17 mouse cellular contexts compared by ENCODE assay signal in genomic region chr15:97890017-97890416, GRCm38 (mm10). TPM values are rescaled to one million over a fixed set of nuclear protein-coding genes. Genes with fewer than 3 reads are reported as not detected.
DNase-seq lines count a peak whose midpoint lies in the region; ATAC-seq and TF ChIP-seq lines count a peak whose summit lies in the region.
"Had no signal": no experiment of that assay in that cellular context is flagged by ENCODE, and none has a peak within 500 bp of the region (broad histone marks: within the 10 kb centered on the region; RNA-seq: fewer than 3 reads in every experiment).

No protein-coding gene starts in this region.

- ATAC-seq in megakaryocyte-erythroid progenitor cell, adult 5-6 weeks (replicated peaks; ENCODE audit: low FRiP score, low TSS enrichment, poor library complexity, severe bottlenecking), result 0 out of 2 replicates have a peak, but pooled peaks have one; percentile 35
- no peak for ATAC-seq in midbrain, embryonic 13.5 days

- no peak overlapping the region for H3K27ac ChIP-seq in kidney, adult 2 months (ENCODE audit: insufficient read depth, low read depth, low read length)
- no peak overlapping the region for H3K27ac ChIP-seq in midbrain, embryonic 13.5 days
- H3K27ac ChIP-seq: hindbrain, embryonic 13.5 days; limb, embryonic 12.5 days; neural tube, embryonic 15.5 days had no signal

- peak; percentile 33 for DNase-seq in adrenal gland, postnatal 10 days
- DNase-seq in adrenal gland, postnatal 25 days, result no peak
- DNase-seq in kidney, adult 2 months, result peak; percentile 83
- no peak for DNase-seq in kidney, adult 18-20 months
- peak; percentile 68 for DNase-seq in brain, adult 2 months (ENCODE audit: low read depth, low spot score)
- DNase-seq in T-cell, adult 2 months (ENCODE audit: low spot score), result no peak
- DNase-seq: cerebellum, postnatal 25 days; gastrocnemius, postnatal 14 days; lung, adult 2 months; midbrain, embryonic 14.5 days; right cerebral cortex, postnatal 4 days had no signal

- H3K4me2 ChIP-seq in midbrain, embryonic 13.5 days (replicated peaks), result no peak overlapping the region
- H3K4me2 ChIP-seq: hindbrain, embryonic 13.5 days; limb, embryonic 12.5 days; neural tube, embryonic 15.5 days had no signal

- no peaks in the 10 kb centered on the region for H3K9me3 ChIP-seq in midbrain, embryonic 13.5 days
- H3K9me3 ChIP-seq: G1E; hindbrain, embryonic 13.5 days; limb, embryonic 12.5 days; neural tube, embryonic 15.5 days had no signal

- WGBS in kidney, adult 2 months, result 24% methylated on average over 11 of the region's 11 CpGs
- 57% methylated on average over 11 of the region's 11 CpGs for WGBS in midbrain, embryonic 13.5 days

- no peak for TF ChIP-seq CTCF in kidney, adult 2 months (conservative IDR thresholded peaks at IDR 0.05; ENCODE audit: insufficient read depth, insufficient read length, low read depth, low read length)

- H3K9ac ChIP-seq in midbrain, embryonic 13.5 days (replicated peaks), result no peak overlapping the region
- H3K9ac ChIP-seq: hindbrain, embryonic 13.5 days; limb, embryonic 12.5 days; neural tube, embryonic 15.5 days had no signal

- no peak overlapping the region for H3K4me3 ChIP-seq in kidney, adult 2 months (ENCODE audit: insufficient read depth, low read depth, low read length)
- no peak overlapping the region for H3K4me3 ChIP-seq in midbrain, embryonic 13.5 days (replicated peaks)
- H3K4me3 ChIP-seq: hindbrain, embryonic 13.5 days; limb, embryonic 12.5 days; neural tube, embryonic 15.5 days had no signal

- H3K4me1 ChIP-seq in kidney, adult 2 months (ENCODE audit: control insufficient read depth, insufficient read depth, low read length), result peaks cover 42% of the 10 kb centered on the region
- H3K4me1 ChIP-seq in midbrain, embryonic 13.5 days (replicated peaks), result no peaks in the 10 kb centered on the region
- H3K4me1 ChIP-seq: hindbrain, embryonic 13.5 days; limb, embryonic 12.5 days had no signal

- TF ChIP-seq POLR2A in kidney, adult 2 months (IDR thresholded peaks at IDR 0.05; ENCODE audit: low read depth, low read length), result no peak

- H3K36me3 ChIP-seq in kidney, adult 2 months (ENCODE audit: control insufficient read depth, insufficient read depth, low read length), result no peaks in the 10 kb centered on the region; the same call in 1 of the 2 replicates
- no peaks in the 10 kb centered on the region for H3K36me3 ChIP-seq in midbrain, embryonic 13.5 days
- H3K36me3 ChIP-seq: G1E; hindbrain, embryonic 13.5 days; limb, embryonic 12.5 days; neural tube, embryonic 15.5 days had no signal

- no peaks in the 10 kb centered on the region for H3K27me3 ChIP-seq in kidney, adult 2 months (replicated peaks; ENCODE audit: control insufficient read depth, insufficient read depth, low read length)
- H3K27me3 ChIP-seq in midbrain, embryonic 13.5 days, result no peaks in the 10 kb centered on the region
- H3K27me3 ChIP-seq: hindbrain, embryonic 13.5 days; limb, embryonic 12.5 days; neural tube, embryonic 15.5 days had no signal

RNA-seq across cellular contexts. Expression of gene Vdr, which starts 20.4 kb away (rescaled TPM):
- 1 to 10 TPM; 5.3 to 5.4 TPM for total RNA-seq in adrenal gland, postnatal 10 days (2021)
- 6.0 and 8.0 TPM in 2 replicates for total RNA-seq in adrenal gland, postnatal 25 days (2021)
- polyA plus RNA-seq in kidney, adult 2 months (2012; rRNA removed), result 96.6 and 114 TPM in 2 replicates
- 1.5 TPM in 1 of 2 replicates, not detected in the other for total RNA-seq in megakaryocyte-erythroid progenitor cell, adult 5-6 weeks (2014; fragmentation: Nextera tagmentation)
- total RNA-seq in megakaryocyte-erythroid progenitor cell, adult 5-6 weeks (2017), result 0.85 and 0.88 TPM in 2 replicates
- not detected in 2 replicates for polyA plus RNA-seq in midbrain, embryonic 13.5 days (2015; fragmentation: Nextera tagmentation; extraction: Ambion mirVana)
- polyA plus RNA-seq: midbrain, embryonic 14.5 days had no signal

RNA-seq across cellular contexts. Expression of gene Hdac7, which starts 45.7 kb away (rescaled TPM):
- total RNA-seq in adrenal gland, postnatal 10 days (2021), result 10 to 100 TPM; 50.4 to 76.7 TPM
- 93.1 and 109 TPM in 2 replicates for total RNA-seq in adrenal gland, postnatal 25 days (2021)
- polyA plus RNA-seq in kidney, adult 2 months (2012; rRNA removed), result 41.6 and 45.4 TPM in 2 replicates
- 129 and 194 TPM in 2 replicates for total RNA-seq in megakaryocyte-erythroid progenitor cell, adult 5-6 weeks (2014; fragmentation: Nextera tagmentation)
- total RNA-seq in megakaryocyte-erythroid progenitor cell, adult 5-6 weeks (2017), result 24.8 and 35.6 TPM in 2 replicates
- 29.8 and 31.4 TPM in 2 replicates for polyA plus RNA-seq in midbrain, embryonic 13.5 days (2015; fragmentation: Nextera tagmentation; extraction: Ambion mirVana)

Comparison
In these comparisons a context has a peak if more than half of its experiments do, and no peak if none do; other contexts are left out.
1. DNase-seq: peak in adrenal gland, postnatal 10 days (single experiment), kidney, adult 2 months (single experiment) and brain, adult 2 months (single experiment); none in adrenal gland, postnatal 25 days (single experiment), kidney, adult 18-20 months (single experiment) and T-cell, adult 2 months (single experiment).